Mouse (Mus musculus) adipose tissue, adult 10 weeks (tissue): ENCODE measurements around the gene Serpina7. TPM values are rescaled to one million over a fixed set of nuclear protein-coding genes. Genes with fewer than 3 reads are reported as not detected.

Source experiments
- polyA plus RNA-seq: library from polyadenylated mRNA; stranded (reverse); fragments of 350-450 nt; fragmentation: Illumina TruSeq; extraction: RNeasy Lipid Tissue Mini Kit (QIAGEN cat#74804); gene quantifications from one replicate; pipeline ENCODE4 v1.2.3, GENCODE M21; 2014; ENCODE audit warnings: low read depth, low replicate concordance

Gene Serpina7
- 1.3 TPM for polyA plus RNA-seq

DNA sequence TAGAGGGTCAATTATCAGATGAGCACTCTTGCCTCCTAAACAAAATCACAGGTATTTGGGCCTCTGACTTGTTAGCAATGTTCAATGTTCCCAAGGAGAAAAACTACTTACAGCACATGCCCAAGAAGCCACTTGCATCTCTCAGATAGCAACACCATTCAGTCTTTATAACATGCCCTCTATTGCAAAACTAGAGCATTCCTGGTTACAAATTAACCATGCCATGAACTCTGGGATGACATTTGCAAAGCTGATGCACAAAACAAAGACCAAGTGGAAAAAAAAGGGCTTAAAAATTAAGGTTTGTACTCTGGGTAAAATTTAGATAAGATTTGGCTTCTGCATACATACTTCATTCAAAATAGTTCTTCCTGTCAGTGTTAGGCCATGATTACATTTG is at the start of gene Serpina7:
TSS of gene Serpina7 (minus strand) at position 160 of the 400 bp plus-strand sequence.

DNA sequence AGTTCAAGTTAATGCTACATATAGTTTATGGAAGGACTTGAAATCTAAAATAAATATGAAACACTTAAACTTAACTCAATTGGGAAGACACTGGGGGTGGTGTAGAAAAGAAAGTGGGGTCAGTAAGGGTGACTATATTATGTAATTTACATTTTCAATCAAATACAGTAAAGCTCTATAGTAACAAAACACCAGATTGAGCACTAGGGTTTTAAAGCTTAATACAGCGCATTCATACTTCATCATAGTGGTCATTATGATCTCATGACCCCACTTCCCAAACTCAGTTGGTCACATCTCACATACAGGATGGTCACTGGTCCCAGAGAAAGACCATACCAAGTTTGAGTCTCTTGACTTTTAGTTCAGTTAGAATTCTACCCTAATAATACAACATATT is 907 bp upstream of the Serpina7 start, which contains the start of gene 4930513O06Rik:
TSS of gene 4930513O06Rik (plus strand) at position 301 of the 400 bp plus-strand sequence.

Other genes starting within 250 kb of the Serpina7 start
- 0.27 TPM for gene Nrk, start 170.8 kb downstream of the Serpina7 start, polyA plus RNA-seq
- not detected for gene 4930513O06Rik, start 1.0 kb upstream of the Serpina7 start, polyA plus RNA-seq
- gene 4933428M09Rik, start 94.0 kb upstream of the Serpina7 start, polyA plus RNA-seq, result not detected
- gene Mum1l1, start 124.8 kb upstream of the Serpina7 start, polyA plus RNA-seq, result 40.8 TPM
- 0.36 TPM for gene Trap1a, start 248.4 kb upstream of the Serpina7 start, polyA plus RNA-seq